Mouse (Mus musculus) bone marrow, adult 2 months (tissue): ENCODE results near the gene Car11. TPM values are rescaled to one million over a fixed set of nuclear protein-coding genes. Genes with fewer than 3 reads are reported as not detected.

Experiments used
- H3K27ac ChIP-seq: fragments of 200-500 bp; 2 replicates; pipeline ENCODE4 v1.5.1; 2012; ENCODE audit warnings: low read depth, mild to moderate bottlenecking, control low read depth, inconsistent platforms, low read length; ENCODE audit not compliant: control insufficient read depth, poor library complexity, insufficient read depth
- H3K4me1 ChIP-seq: fragments of 200-500 bp; 2 replicates; pipeline ENCODE4 v1.6.1; 2011; ENCODE audit warnings: low read length; ENCODE audit not compliant: control insufficient read depth, insufficient read depth
- H3K4me3 ChIP-seq: fragments of 200-500 bp; replicated peaks from 2 replicates; pipeline ENCODE3; 2011; ENCODE audit warnings: mild to moderate bottlenecking, low read depth, low read length, control low read depth; ENCODE audit not compliant: control insufficient read depth
- CTCF ChIP-seq: fragments of 200-500 bp; IDR thresholded peaks from 2 replicates; pipeline ENCODE4 v1.5.1; 2011; ENCODE audit warnings: low read length, control low read depth; ENCODE audit not compliant: control insufficient read depth, insufficient read depth
- POLR2A ChIP-seq: fragments of 200-500 bp; IDR thresholded peaks from 2 replicates; pipeline ENCODE4 v1.6.1; 2011; ENCODE audit warnings: low read depth, mild to moderate bottlenecking, control low read depth, low read length, borderline replicate concordance; ENCODE audit not compliant: control insufficient read depth
- WGBS: fragments of 180-500 bp; shearing (Covaris S2); methylation state at CpG from one replicate; pipeline ENCODE4 v1.1.7; 2018; 5-methylcytosine and 5-hydroxymethylcytosine counted together
- polyA plus RNA-seq: library from polyadenylated mRNA; stranded (reverse); fragments of >200 nt; gene quantifications from 2 replicates; pipeline ENCODE4 v1.2.4, GENCODE M21; 2011; ENCODE audit warnings: low replicate concordance; ENCODE audit not compliant: missing spikeins, insufficient read depth, insufficient read length

Car11 gene
- polyA plus RNA-seq, 1 experiment = 4.4 TPM

DNA sequence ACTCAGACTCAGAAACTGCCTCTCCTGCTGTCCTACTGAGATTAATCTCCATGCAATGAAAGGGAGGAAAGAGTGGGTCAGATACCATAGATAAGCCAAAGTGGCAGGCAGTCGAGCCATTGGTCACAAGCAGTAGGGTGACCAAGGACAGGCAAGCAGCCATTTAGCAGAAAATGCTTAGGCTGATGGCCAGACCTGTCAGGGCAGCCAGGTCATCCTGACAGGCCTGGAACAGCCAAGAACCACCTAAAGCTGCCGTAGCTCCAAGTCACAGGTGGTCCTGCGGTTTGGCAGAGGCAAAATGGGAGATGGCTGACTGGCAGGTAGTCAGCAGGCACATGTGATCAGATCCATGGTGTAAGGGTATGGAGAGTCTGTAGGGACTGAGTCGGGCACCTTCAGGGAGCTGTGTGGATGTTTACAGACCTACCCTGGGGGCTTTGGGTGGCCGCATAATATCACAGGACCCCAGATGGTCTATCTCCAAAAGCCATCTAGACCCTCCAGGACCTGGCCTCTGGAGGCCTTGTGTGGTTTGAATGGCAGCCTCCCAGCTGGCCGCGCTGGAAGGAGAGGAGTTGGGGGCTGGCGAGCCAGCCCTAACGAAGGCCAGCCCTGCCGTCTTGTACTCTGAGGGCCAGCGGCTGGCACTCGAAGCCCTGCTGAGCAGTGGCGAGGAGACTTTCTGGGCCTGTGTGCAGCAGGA lies 22.2 kb downstream of the Car11 start:
- WGBS = 83% methylated on average over 13 of the region's 13 CpGs
- H3K4me1 ChIP-seq = no peaks in the 10 kb centered on the region; the same call in 1 of the 2 replicates
- H3K4me3 ChIP-seq = no peak overlapping the region
- no peak for TF ChIP-seq CTCF
- TF ChIP-seq POLR2A = no peak
- no peak overlapping the region for H3K27ac ChIP-seq

DNA sequence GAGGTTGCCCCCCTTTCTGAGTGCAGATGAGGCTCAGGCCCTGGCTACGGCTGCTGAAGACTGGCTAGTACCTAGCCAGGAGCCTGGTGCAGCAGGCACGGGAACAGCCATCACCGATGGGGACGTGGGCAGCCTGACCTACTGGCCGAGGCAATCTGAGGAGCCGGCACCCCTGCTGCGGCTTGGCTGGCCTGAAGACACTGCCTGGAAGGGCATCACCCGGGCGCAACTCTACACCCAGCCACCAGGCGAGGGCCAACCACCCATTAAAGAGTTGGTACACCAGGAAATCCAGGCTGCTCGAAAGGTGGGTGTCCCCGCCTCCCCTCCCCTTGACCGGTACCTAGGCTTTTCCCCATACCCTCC lies 22.7 kb downstream of the Car11 start:
- Histone ChIP-seq H3K4me1 (no peaks in the 10 kb centered on the region; the same call in 1 of the 2 replicates), H3K4me3 (no peak overlapping the region), H3K27ac (no peak overlapping the region)
- 77% methylated on average over 13 of the region's 13 CpGs for WGBS
- TF ChIP-seq POLR2A (no peak), CTCF (no peak)

DNA sequence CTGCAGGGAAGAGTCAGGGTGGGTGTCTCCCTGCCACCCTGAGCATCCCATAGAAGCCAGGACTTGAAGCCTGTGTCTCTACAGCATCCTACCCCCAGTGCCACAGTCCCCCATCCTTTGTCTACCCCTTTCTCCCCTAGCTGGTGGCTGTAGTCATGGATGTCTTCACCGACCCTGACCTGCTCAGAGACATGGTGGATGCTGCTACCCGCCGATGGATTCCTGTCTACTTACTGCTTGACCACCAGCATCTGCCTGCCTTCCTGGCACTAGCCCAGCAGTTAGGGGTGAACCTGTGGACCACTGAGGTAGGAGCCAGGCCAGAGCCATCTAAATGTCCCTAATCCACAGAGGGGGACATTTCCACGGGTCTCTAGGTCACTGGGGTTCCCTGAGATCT lies 23.7 kb downstream of the Car11 start:
- TF ChIP-seq POLR2A = no peak
- H3K4me3 ChIP-seq = no peak overlapping the region
- 86% methylated on average over 4 of the region's 4 CpGs for WGBS
- no peak overlapping the region for H3K27ac ChIP-seq
- H3K4me1 ChIP-seq = no peaks in the 10 kb centered on the region; the same call in 1 of the 2 replicates

DNA sequence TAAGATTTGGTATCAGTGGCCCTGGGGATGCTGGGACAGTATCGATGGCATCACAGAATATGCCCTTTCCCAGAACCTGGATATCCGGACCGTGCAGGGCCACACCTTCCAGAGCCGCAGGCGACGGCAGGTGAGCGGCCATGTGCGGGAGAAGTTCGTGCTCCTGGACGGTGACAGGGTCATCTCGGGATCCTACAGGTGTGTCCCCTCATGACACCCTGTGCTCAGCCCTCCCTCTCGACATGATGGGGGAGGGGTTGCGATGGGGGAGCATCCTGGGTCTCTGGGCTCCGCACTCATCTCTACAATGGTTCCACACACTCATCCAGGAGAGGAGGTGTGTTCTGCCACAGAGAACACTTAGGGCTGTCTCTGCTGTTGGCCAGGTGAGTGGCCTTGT lies 24.1 kb downstream of the Car11 start:
- 88% methylated on average over 14 of the region's 14 CpGs for WGBS
- TF ChIP-seq POLR2A (no peak), CTCF (no peak)
- H3K4me1 ChIP-seq = no peaks in the 10 kb centered on the region
- H3K4me3 ChIP-seq = no peak overlapping the region
- no peak overlapping the region for H3K27ac ChIP-seq

DNA sequence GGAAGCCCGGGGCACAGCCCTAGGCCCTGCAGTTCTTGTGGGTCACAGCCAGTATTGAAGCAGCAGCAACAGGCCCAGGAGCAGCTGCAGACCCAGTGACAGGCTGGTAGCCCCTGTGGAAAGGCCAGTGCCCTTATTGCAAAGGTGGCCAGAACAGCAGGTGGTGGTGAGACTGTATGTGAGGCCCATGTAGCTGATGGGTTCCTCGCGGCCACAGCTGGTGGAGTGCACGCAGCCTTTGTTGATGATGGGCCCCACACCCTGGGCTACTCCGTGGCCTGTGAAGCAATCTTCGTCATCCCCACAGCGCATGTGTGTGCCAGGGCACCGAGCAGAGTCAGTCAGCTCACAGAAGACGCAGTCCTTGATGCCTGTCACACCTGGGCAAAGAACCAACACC lies 25.5 kb downstream of the Car11 start:
- no peak for TF ChIP-seq POLR2A
- TF ChIP-seq CTCF = no peak
- Histone ChIP-seq H3K4me3 (no peak overlapping the region), H3K4me1 (no peaks in the 10 kb centered on the region), H3K27ac (no peak overlapping the region; the same call in 1 of the 2 replicates)
- 82% methylated on average over 9 of the region's 9 CpGs for WGBS

DNA sequence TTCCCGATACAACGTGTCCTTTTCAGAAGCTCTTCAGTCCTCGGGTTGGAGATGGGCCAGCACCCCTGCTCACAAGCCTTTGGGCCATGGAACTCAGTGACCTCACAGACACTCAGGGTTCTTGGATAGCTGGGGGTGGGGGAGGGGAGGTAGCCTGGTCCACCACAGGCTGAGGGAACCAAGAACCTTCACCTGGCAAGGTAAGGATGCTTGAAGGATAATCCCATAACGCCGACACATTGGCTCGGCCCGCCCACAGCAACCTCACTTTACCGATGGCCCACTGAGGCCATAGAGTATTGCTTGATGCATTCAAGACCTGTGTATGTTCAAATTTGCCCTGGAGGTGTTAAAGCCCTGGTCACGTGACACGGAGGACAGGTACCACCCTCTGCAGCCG lies 26.1 kb downstream of the Car11 start, which contains the start of gene Spaca4:
Spaca4 (minus strand) TSS at position 101 of the 400 bp plus-strand sequence.
- 91% methylated on average over 11 of the region's 11 CpGs for WGBS
- H3K27ac ChIP-seq = no peak within 1 kb of the TSS; the same call in 1 of the 2 replicates
- TF ChIP-seq POLR2A = no peak

DNA sequence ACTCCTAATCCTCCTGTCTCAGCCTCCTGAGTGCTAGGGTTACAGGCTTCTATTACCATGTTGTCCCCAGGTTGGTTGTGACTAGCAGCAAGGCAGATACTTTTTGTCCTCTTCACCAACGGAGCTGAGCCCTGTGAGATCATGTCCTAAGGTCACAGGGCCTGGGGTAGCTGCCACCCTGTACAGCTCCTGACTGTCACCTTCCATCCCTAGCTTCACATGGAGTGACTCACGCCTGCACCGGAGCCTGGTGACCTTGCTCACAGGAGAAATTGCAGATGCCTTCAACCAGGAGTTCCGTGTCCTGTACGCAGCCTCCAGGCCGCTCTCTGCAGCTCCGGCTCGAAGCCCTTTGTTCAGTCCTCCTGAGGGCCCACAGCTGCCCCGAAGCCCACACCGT lies 26.8 kb downstream of the Car11 start:
- Histone ChIP-seq H3K4me1 (no peaks in the 10 kb centered on the region), H3K4me3 (no peak overlapping the region), H3K27ac (no peak overlapping the region)
- 92% methylated on average over 10 of the region's 10 CpGs for WGBS
- TF ChIP-seq CTCF (no peak), POLR2A (no peak)

More for the DNA sequence above, 26.1 kb downstream of the Car11 start, which contains the start of gene Spaca4:
- no peaks in the 10 kb centered on the region for H3K4me1 ChIP-seq
- H3K4me3 ChIP-seq = no peak within 1 kb of the TSS

DNA sequence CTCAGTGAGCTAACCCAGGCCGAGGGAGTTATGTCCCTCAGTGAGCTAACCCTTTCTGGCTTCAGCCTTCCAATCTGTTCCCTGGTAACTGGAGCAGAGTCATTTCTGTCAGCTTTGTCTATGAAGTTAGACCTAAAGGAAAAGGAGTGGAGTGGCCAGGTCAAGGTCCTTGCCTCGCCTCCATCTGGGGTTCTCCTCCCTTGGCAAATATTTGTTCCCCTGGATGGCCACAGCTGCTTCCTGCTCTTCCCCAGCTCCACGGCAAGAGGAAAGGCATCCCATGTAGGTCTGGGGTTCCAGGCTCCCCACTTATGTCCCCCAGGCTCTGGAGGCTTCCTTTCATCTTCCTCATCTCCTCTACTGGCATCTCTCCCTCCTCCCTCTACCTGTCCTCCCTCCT lies 28.0 kb downstream of the Car11 start:
- TF ChIP-seq CTCF (no peak), POLR2A (no peak)
- 71% methylated on average over 3 of the region's 3 CpGs for WGBS
- H3K4me1 ChIP-seq = no peaks in the 10 kb centered on the region
- H3K4me3 ChIP-seq = no peak overlapping the region
- H3K27ac ChIP-seq = no peak overlapping the region
